Mouse (Mus musculus) heart, embryonic 16.5 days (tissue): Measurements from ENCODE around the gene Cacng7. TPM values are rescaled to one million over a fixed set of nuclear protein-coding genes. Genes with fewer than 3 reads are reported as not detected.
A peak's percentile ranks its signal among the peaks of the same experiment; 100 is the strongest.

Source experiments
- ATAC-seq: fragments of 200-750 bp; cut with Nextera tagmentation; replicated peaks from 2 replicates; pipeline ENCODE4 v1.8.0; 2017; ENCODE audit warnings: moderate number of reproducible peaks; ENCODE audit not compliant: insufficient read depth, low FRiP score; ENCODE audit errors: extremely low read depth
- H3K27ac ChIP-seq: fragments of 300-500 bp; sonication (generic); 2 replicates; pipeline ENCODE4 v1.5.1; 2014; ENCODE audit warnings: mild to moderate bottlenecking, low read length, control low read depth, moderate library complexity
- H3K27me3 ChIP-seq: fragments of 300-500 bp; sonication (generic); 2 replicates; pipeline ENCODE4 v1.6.1; 2014; ENCODE audit warnings: low read length, mixed read lengths; ENCODE audit not compliant: control insufficient read depth, insufficient read depth
- H3K36me3 ChIP-seq: fragments of 300-500 bp; sonication (generic); 2 replicates; pipeline ENCODE4 v1.6.1; 2014; ENCODE audit not compliant: control insufficient read depth, insufficient read depth
- H3K4me1 ChIP-seq: fragments of 300-500 bp; sonication (generic); 2 replicates; pipeline ENCODE4 v1.6.1; 2014; ENCODE audit warnings: low read length, mixed read lengths; ENCODE audit not compliant: control insufficient read depth, insufficient read depth
- H3K4me2 ChIP-seq: fragments of 300-500 bp; sonication (generic); 2 replicates; pipeline ENCODE4 v1.6.1; 2014; ENCODE audit warnings: low read depth, mild to moderate bottlenecking, control low read depth, low read length
- H3K4me3 ChIP-seq: fragments of 300-500 bp; sonication (generic); 2 replicates; pipeline ENCODE4 v1.5.1; 2014; ENCODE audit warnings: mild to moderate bottlenecking, control low read depth, low read length
- H3K9ac ChIP-seq: fragments of 300-500 bp; sonication (generic); 2 replicates; pipeline ENCODE4 v1.6.1; 2014; ENCODE audit warnings: low read length, control low read depth
- H3K9me3 ChIP-seq: fragments of 300-500 bp; sonication (generic); replicated peaks from 2 replicates; pipeline ENCODE4 v1.6.1; 2016; ENCODE audit warnings: low read length; ENCODE audit not compliant: control insufficient read depth
- WGBS: fragments of 180-500 bp; shearing (Covaris S2); extraction: QIAGEN DNeasy Blood & Tissue Kit; methylation state at CpG from one replicate; pipeline ENCODE4 v1.1.7; 2014; 5-methylcytosine and 5-hydroxymethylcytosine counted together
- polyA plus RNA-seq: library from polyadenylated mRNA; unstranded; fragments of >200 nt; fragmentation: Nextera tagmentation; extraction: Ambion mirVana; gene quantifications from 2 replicates; pipeline ENCODE4 v1.2.1, GENCODE M21; 2015

Cacng7 gene
- 0.16 TPM in 1 of 2 replicates, not detected in the other for polyA plus RNA-seq

DNA sequence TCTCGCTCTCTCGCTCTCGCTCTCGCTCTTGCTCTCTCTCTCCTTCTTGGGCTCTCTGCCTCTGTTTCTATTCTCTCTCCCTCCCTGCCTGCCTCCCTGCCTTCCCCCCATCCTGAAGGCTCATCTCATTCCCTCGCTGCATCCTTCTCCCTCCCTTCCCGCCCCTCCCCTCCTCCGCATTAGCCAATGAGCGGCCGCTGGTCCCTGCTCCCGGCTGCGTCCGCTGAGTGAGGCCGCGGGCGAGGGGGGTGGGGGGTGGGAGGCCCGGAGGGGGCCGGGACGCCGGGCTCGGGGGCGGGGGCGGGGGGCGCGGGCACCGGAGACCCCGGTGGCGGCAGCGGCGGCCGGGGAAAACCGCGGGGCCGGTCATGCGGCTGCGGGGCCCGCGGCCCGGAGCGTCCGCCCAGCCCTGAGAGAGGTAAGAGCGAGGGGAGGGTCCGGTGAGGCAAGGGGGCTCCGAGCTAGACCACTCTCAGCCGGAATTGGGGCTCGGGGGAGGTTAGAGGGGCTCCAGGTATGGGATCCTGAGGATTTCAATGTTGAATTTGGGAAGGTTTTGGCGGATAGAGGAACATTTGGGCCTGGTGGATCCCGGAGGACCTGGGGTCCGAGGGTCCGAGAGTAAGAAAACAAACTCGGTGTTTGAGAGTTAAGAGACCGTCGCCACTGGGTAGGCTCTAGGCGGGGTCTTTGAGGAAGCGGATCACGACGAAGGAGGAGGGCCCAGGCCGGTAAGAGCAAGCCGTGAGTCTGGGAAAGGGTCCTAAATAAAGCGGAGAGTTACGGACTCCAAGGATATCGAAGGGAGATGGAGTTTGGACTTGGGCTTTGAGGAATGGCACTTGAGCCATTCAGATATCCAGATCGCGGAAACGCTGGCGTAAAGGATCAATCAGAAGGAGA is at the start of gene Cacng7:
TSS of gene Cacng7 (plus strand) at position 337 of the 903 bp plus-strand sequence.
- peak; percentile 45; the same call in 1 of the 2 replicates for ATAC-seq
- H3K4me2 ChIP-seq, result peak within 1 kb of the TSS; percentile 69
- WGBS, result 2% methylated on average over 64 of the region's 65 CpGs
- H3K9ac ChIP-seq, result peak within 1 kb of the TSS; percentile 54
- peaks cover 41% of the 10 kb centered on the region for H3K27me3 ChIP-seq
- H3K4me3 ChIP-seq, result peak within 1 kb of the TSS; percentile 54
- H3K4me1 ChIP-seq, result peaks cover 18% of the 10 kb centered on the region
- H3K9me3 ChIP-seq, result no peaks in the 10 kb centered on the region
- peak within 1 kb of the TSS; percentile 25; the same call in 1 of the 2 replicates for H3K27ac ChIP-seq
- H3K36me3 ChIP-seq, result no peaks in the 10 kb centered on the region

GRCm38 (mm10) chr7:3283081-3283875 is 49.5 kb upstream of the Cacng7 start:
- H3K27ac ChIP-seq, result no peak overlapping the region
- no peak for ATAC-seq
- no peaks in the 10 kb centered on the region for H3K9me3 ChIP-seq
- H3K9ac ChIP-seq, result no peak overlapping the region
- no peak overlapping the region for H3K4me3 ChIP-seq
- WGBS, result 83% methylated on average over 11 of the region's 11 CpGs
- no peak overlapping the region for H3K4me2 ChIP-seq
- peaks cover 7% of the 10 kb centered on the region; the same call in 1 of the 2 replicates for H3K4me1 ChIP-seq
- H3K27me3 ChIP-seq, result no peaks in the 10 kb centered on the region
- no peaks in the 10 kb centered on the region for H3K36me3 ChIP-seq

GRCm38 (mm10) chr7:3284604-3285003 is 48.2 kb upstream of the Cacng7 start:
- no peak overlapping the region for H3K27ac ChIP-seq
- H3K4me2 ChIP-seq, result no peak overlapping the region
- ATAC-seq, result no peak
- 81% methylated on average over 10 of the region's 10 CpGs for WGBS
- H3K4me3 ChIP-seq, result no peak overlapping the region
- H3K9ac ChIP-seq, result no peak overlapping the region
- H3K27me3 ChIP-seq, result no peaks in the 10 kb centered on the region
- H3K9me3 ChIP-seq, result no peaks in the 10 kb centered on the region
- H3K36me3 ChIP-seq, result no peaks in the 10 kb centered on the region
- H3K4me1 ChIP-seq, result peaks cover 10% of the 10 kb centered on the region; the same call in 1 of the 2 replicates

GRCm38 (mm10) chr7:3286036-3286435 is 46.7 kb upstream of the Cacng7 start:
- Histone ChIP-seq H3K36me3 (no peaks in the 10 kb centered on the region), H3K27me3 (no peaks in the 10 kb centered on the region), H3K4me1 (peaks cover 6% of the 10 kb centered on the region; the same call in 1 of the 2 replicates), H3K9ac (no peak overlapping the region), H3K27ac (no peak overlapping the region), H3K9me3 (no peaks in the 10 kb centered on the region), H3K4me2 (no peak overlapping the region), H3K4me3 (no peak overlapping the region)
- WGBS, result 88% methylated on average over 5 of the region's 5 CpGs
- ATAC-seq, result no peak

- Histone ChIP-seq H3K9me3 (no peaks in the 10 kb centered on the region), H3K4me1 (peaks cover 13% of the 10 kb centered on the region), H3K4me3 (no peak overlapping the region), H3K9ac (no peak overlapping the region), H3K36me3 (no peaks in the 10 kb centered on the region), H3K4me2 (no peak overlapping the region), H3K27me3 (no peaks in the 10 kb centered on the region), H3K27ac (no peak overlapping the region)
- WGBS, result 70% methylated on average over 7 of the region's 7 CpGs
- no peak for ATAC-seq
Measured at GRCm38 (mm10) chr7:3287186-3287585, 45.6 kb upstream of the Cacng7 start.

DNA sequence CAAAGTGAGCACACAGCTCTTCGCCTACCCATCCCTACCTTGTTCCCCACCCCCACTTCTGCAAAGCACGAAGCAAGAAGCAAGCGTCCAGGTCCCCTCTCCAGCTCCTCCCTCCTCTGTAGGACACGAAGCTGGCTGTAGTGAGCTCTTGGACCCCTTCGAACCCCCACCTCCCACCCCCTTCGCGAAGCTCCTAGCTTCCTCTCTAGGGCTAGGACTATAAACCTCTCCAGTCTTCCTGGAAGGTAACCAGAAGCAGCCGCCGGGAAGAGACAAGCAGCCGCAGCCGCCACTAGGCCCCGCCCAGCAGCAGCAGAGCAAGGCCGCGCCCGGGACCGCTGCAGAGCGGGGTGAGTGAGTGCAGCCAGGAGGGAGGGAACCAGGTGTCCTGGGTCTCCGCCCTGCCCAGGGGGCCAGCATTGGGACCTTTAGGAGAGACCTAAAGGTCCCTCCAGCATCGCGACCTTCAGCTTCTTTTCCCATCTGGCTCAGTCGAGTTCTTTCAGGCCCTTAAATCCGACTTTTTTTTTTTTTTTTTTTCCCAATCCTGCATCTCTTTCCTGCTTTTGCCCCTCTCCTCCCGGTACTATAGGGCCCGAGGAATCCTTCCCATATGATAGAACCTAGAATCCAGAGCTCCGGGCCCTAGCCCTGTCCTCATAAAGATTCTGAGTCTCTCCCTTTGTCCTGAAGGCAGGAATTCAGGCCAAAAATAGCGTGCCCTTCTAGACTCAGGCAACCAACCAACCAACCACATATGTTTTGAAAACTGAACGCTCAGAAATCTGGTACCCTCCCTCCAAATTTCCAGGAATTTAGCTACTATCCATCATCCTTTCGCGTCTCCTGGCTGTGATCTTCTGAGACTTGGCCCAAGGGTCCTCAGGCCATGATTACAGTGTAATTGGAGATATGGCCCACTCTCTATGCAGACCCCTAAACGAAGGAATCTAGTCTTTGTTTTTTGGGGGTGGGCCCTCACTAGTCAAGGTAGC is 43.5 kb upstream of the Cacng7 start, which contains the start of the genes Myadm and Prkcg:
TSS of gene Myadm (plus strand) at position 105 of the 995 bp plus-strand sequence.
TSS of gene Prkcg (plus strand) at position 204 of the 995 bp plus-strand sequence.
- Histone ChIP-seq H3K27ac (peak within 1 kb of the TSS; percentile 97), H3K4me2 (peak within 1 kb of the TSS; percentile 88), H3K9me3 (no peaks in the 10 kb centered on the region), H3K27me3 (no peaks in the 10 kb centered on the region), H3K36me3 (0 out of 2 replicates have a peak, but pooled peaks cover 6% of the 10 kb centered on the region), H3K4me3 (peak within 1 kb of the TSS; percentile 71), H3K4me1 (peaks cover 21% of the 10 kb centered on the region), H3K9ac (peak within 1 kb of the TSS; percentile 70)
- 0 out of 2 replicates have a peak, but pooled peaks have one; percentile 8 for ATAC-seq
- WGBS, result 1% methylated on average over 30 of the region's 30 CpGs

GRCm38 (mm10) chr7:3290257-3291033 is 42.3 kb upstream of the Cacng7 start:
- Histone ChIP-seq H3K9ac (peak overlapping the region; percentile 84), H3K4me2 (peak overlapping the region; percentile 88), H3K36me3 (peaks cover 10% of the 10 kb centered on the region), H3K4me3 (peak overlapping the region; percentile 71), H3K27ac (peak overlapping the region; percentile 97), H3K4me1 (peaks cover 28% of the 10 kb centered on the region), H3K27me3 (no peaks in the 10 kb centered on the region), H3K9me3 (no peaks in the 10 kb centered on the region)
- ATAC-seq, result peak; percentile 86
- under 1% methylated on average over 18 of the region's 18 CpGs for WGBS
